Mouse (Mus musculus) c-Kit-positive CD71-positive TER-119-negative erythroid progenitor cells, embryonic 14.5 days (primary cell): Measurements from ENCODE around the gene Gm12216.

Experiments used
- DNase-seq: peaks from one replicate; pipeline ENCODE4 v3.0.0-alpha.2; 2013; ENCODE audit warnings: low read depth

Gene Gm12216

GRCm38 (mm10) chr11:53742353-53742752 is 116.7 kb downstream of the Gm12216 start:
- DNase-seq: no peak

DNA sequence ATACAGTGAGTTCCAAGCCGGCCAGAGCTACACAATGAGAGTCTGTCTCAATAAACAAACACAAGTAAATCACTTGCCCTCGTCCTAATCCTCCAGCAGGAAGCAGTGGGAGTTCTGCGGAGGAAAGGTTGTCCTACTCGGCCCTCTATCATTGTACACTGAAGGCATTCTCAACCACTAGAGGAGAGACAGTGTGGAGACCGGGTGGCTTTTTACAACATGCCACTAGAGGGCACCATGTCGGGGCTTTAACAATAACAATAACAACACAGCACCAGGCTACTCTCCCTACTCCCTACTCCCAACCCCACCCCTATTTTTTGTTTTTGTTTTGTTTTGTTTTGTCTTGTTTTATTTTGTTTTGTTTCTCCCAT is 121.5 kb downstream of the Gm12216 start:
- DNase-seq: peak; percentile 58

- DNase-seq: peak; percentile 78
Measured at GRCm38 (mm10) chr11:53736771-53737572, 122.1 kb downstream of the Gm12216 start.

GRCm38 (mm10) chr11:53735682-53736245 is 123.3 kb downstream of the Gm12216 start:
- peak; percentile 67 for DNase-seq

DNA sequence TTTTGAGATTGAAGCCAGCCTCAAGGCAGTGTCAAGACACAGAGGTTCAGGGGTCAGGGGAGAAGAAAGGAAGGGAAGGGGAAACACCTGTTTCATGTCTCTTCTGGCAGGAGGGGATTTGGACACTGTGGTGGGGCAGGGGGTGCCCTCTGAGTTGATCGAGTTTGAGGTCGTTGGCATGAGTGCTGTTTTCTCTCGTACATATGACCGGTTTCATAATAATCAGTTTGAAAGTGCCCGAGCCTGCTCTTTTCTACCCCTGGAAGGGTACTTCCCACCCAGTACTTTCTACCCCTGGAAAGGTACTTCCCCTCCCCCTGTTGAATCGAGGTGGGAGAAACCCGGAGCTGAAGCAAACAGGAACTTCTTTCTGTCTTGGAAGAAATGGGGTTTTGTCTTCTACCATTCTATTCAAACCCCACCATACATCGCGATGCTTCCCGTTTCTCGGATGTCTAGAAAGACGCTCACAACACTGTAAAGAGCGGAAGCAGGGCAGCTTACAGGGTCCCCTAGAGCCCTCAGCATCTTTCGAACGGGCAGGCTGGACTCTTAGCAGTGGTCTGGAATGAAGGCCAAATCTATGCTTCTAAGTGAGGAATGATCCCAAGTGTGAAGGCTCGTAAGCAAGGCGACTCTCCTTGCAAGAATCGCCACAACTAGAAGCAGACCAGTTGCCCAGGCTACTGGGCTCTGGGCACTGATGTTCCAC is 123.9 kb downstream of the Gm12216 start:
- no peak for DNase-seq

GRCm38 (mm10) chr11:53734431-53734830 is 124.6 kb downstream of the Gm12216 start:
- DNase-seq: no peak

DNA sequence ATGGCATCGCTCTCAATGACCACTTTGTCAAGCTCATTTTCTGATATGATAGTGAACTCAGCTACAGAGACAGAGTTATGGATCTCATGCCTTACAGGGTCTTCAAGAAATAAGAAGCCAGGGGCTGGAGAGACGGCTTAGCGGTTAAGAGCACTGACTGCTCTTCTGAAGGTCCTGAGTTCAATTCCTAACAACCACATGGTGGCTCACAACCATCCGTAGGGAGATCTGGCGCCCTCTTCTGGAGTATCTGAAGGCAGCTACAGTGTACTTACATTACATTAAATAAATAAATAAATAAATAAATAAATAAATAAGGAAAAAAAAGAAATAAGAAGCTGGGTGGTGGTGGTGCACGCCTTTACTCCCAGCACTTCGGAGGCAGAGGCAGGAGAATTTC is 125.2 kb downstream of the Gm12216 start:
- no peak for DNase-seq
